Mouse (Mus musculus) CD4-positive, CD25-positive, alpha-beta regulatory T cell, adult 9 weeks (primary cell): ENCODE results near the gene Acan. TPM values are rescaled to one million over a fixed set of nuclear protein-coding genes. Genes with fewer than 3 reads are reported as not detected.

Experiments used
- polyA plus RNA-seq: library from polyadenylated mRNA; unstranded; fragments of 100-300 nt; shearing (Covaris generic); gene quantifications from one replicate; pipeline ENCODE4 v1.2.1, GENCODE M21; 2017

Acan gene
- not detected for polyA plus RNA-seq

DNA sequence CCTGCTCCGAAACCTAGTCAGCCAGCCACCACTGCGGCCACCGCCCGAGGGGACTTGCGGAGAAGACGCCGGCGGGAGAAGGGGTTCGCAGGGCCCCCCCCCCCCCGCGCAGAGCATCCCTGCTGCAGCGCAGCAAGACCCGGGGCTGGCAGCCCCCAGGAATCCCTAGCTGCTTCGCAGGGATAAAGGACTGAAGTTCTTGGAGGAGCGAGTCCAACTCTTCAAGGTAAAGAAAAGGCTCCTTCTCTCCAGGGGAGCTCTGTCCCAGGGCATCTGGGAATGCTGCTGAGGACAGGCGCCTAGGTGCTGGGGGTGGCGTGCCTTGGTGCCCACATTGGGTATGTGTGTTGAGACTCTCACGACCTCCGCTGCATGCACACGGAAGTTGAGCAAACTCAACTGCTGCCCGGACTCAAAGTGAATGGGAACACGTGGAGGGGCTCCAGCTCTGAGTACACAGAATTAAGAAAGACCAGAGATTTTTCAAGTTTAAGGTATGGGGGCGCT lies at the start of gene Acan:
Acan (plus strand) TSS at position 101 of the 507 bp plus-strand sequence.

DNA sequence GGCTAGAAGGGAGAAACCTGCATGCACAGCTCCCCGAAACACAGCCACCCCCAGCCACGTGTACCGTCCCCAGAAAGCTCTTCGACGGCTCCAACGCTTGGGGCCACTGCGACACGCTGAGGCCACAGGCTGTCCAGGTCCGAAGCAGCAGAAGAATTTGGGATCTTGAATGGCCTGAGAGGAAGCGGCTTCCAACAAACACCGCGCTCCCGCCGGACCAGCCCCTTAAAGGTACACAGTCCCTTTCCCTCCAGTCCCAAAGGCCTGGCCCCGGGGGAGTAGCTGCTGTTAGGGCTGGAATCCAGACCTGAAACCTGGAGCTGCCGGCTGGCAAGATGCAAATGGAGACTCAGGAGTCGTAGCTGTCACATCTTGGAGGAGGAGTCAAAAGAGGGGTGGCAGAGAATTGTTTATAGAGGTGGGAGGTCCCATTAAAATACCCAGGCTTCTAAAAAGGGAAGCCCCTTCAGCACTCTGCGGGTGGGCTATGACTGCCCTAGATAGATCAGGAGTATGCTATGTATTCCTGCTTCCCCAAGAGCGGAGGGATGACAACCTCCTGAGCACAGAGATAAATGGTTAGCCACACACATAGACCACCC lies 77.7 kb downstream of the Acan start, which contains the start of gene Hapln3:
Hapln3 (minus strand) TSS at position 176 of the 602 bp plus-strand sequence.

DNA sequence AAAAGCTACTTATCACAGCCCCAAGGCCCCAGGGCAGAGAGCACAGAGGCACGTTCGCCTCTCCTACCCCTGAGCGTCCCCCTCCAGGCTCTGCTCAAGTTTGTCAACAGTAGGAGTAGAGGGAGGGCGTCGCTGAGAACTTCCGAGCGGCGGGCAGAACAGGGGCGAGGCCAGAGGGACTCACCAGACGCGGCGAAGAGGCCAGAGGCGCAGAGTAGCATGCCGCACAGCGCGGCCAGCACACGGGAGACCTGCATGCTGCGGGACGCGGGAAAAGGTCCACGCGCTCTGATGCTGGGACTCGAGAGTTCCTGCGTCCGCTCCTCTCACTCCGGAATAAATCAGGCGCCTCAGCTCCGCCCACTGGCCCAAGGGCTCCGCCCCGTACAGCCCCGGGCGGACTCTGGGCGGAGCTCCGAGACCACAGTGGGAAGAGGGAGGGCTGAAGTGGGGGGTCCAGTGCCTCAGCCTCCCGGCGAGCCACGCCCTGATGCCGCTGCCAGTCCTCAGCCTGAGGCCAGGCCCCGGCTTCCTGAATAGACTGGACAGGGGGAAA lies 95.5 kb downstream of the Acan start, which contains the start of gene Mfge8:
Mfge8 (minus strand) TSS at position 350 of the 556 bp plus-strand sequence.

Other genes with a start within 250 kb of the Acan start
- gene Det1, start 206.2 kb upstream of the Acan start, polyA plus RNA-seq: 33.2 TPM
- 50.1 TPM for gene Aen, start 157.6 kb upstream of the Acan start, polyA plus RNA-seq
- 117 TPM for gene Isg20, start 140.1 kb upstream of the Acan start, polyA plus RNA-seq
- gene Hapln3, start 77.5 kb downstream of the Acan start, polyA plus RNA-seq: not detected
- 25.5 TPM for gene Mfge8, start 95.6 kb downstream of the Acan start, polyA plus RNA-seq
- 14.7 TPM for gene Abhd2, start 219.7 kb downstream of the Acan start, polyA plus RNA-seq